In genomic region chr9:46329250-46329648, GRCm38 (mm10) we compare ENCODE assay signal across 8 mouse cellular contexts. TPM values are rescaled to one million over a fixed set of nuclear protein-coding genes. Genes with fewer than 3 reads are reported as not detected.
DNase-seq lines count a peak whose midpoint lies in the region; ATAC-seq lines count a peak whose summit lies in the region.

No protein-coding gene starts in this region.

- DNase-seq in adrenal gland, postnatal 10 days: peak; percentile 40
- no peak for DNase-seq in adrenal gland, adult 8-10 months
- DNase-seq in ZHBTc4 (ENCODE audit: low read depth, low spot score): peak; percentile 83
- DNase-seq in limb, embryonic 10.5 days (ENCODE audit: low spot score): peak; percentile 75
- peak; percentile 75 for DNase-seq in neural tube, embryonic 11.5 days (ENCODE audit: low spot score)
- no peak for DNase-seq in ovary, postnatal 36 days (ENCODE audit: low spot score)
- no peak for DNase-seq in layer of hippocampus, postnatal 10 days (ENCODE audit: low spot score in 2 of 2)

- H3K4me3 ChIP-seq in limb, embryonic 10.5 days: peak overlapping the region; percentile 50
- 0 out of 2 replicates have a peak overlapping the region, but pooled peaks have one; percentile 7 for H3K4me3 ChIP-seq in neural tube, embryonic 11.5 days (ENCODE audit: low read depth, low read length)

- H3K4me1 ChIP-seq in limb, embryonic 10.5 days: peaks cover 35% of the 10 kb centered on the region
- peaks cover 9% of the 10 kb centered on the region for H3K4me1 ChIP-seq in neural tube, embryonic 11.5 days (ENCODE audit: control insufficient read depth, insufficient read depth, low read length)

- 2% methylated on average over 19 of the region's 19 CpGs for WGBS in limb, embryonic 10.5 days
- 1% methylated on average over 19 of the region's 19 CpGs for WGBS in neural tube, embryonic 11.5 days

- H3K27me3 ChIP-seq in limb, embryonic 10.5 days (ENCODE audit: low read depth, poor library complexity, severe bottlenecking): peaks cover 32% of the 10 kb centered on the region
- no peaks in the 10 kb centered on the region for H3K27me3 ChIP-seq in neural tube, embryonic 11.5 days (ENCODE audit: control insufficient read depth, insufficient read depth, low read length)

- peak overlapping the region; percentile 55 for H3K9ac ChIP-seq in neural tube, embryonic 11.5 days (ENCODE audit: low read length)

- peak overlapping the region; percentile 94 for H3K27ac ChIP-seq in limb, embryonic 10.5 days
- peak overlapping the region; percentile 93 for H3K27ac ChIP-seq in neural tube, embryonic 11.5 days (ENCODE audit: low read depth, low read length)

- no peaks in the 10 kb centered on the region for H3K9me3 ChIP-seq in limb, embryonic 10.5 days (replicated peaks)
- H3K9me3 ChIP-seq in neural tube, embryonic 11.5 days (ENCODE audit: control insufficient read depth, low read length): no peaks in the 10 kb centered on the region

- H3K36me3 ChIP-seq in limb, embryonic 10.5 days: no peaks in the 10 kb centered on the region
- no peaks in the 10 kb centered on the region for H3K36me3 ChIP-seq in neural tube, embryonic 11.5 days (ENCODE audit: control insufficient read depth, insufficient read depth, low read length)

- ATAC-seq in granulocyte monocyte progenitor cell, adult 5-6 weeks (replicated peaks; ENCODE audit: poor library complexity, severe bottlenecking): peak; percentile 44; the same call in 1 of the 2 replicates
- peak; percentile 39; the same call in 1 of the 2 replicates for ATAC-seq in neural tube, embryonic 11.5 days (ENCODE audit: insufficient read depth, low FRiP score, low TSS enrichment)

- peak overlapping the region; percentile 43 for H3K4me2 ChIP-seq in neural tube, embryonic 11.5 days (ENCODE audit: low read depth)

RNA-seq across cellular contexts. Expression of gene 4931429L15Rik, which starts 9.5 kb away (rescaled TPM):
- not detected for total RNA-seq in adrenal gland, postnatal 10 days (2021)
- not detected for total RNA-seq in adrenal gland, adult 8-10 months (2022)
- total RNA-seq in granulocyte monocyte progenitor cell, adult 5-6 weeks (2014; fragmentation: Nextera tagmentation): not detected in 2 replicates
- not detected in 2 replicates for total RNA-seq in granulocyte monocyte progenitor cell, adult 5-6 weeks (2017)
- polyA plus RNA-seq in limb, embryonic 10.5 days (2016; fragmentation: Nextera tagmentation; extraction: Ambion mirVana): not detected in 2 replicates
- polyA plus RNA-seq in neural tube, embryonic 11.5 days (2014; fragmentation: Nextera tagmentation; extraction: Ambion mirVana): not detected in 2 replicates
- not detected for total RNA-seq in layer of hippocampus, postnatal 10 days (2021)

RNA-seq across cellular contexts. Expression of gene Bud13, which starts 46.4 kb away (rescaled TPM):
- 10 to 100 TPM in 1 of 2 experiments, 1 to 10 TPM in 1; 9.5 to 10.4 TPM for total RNA-seq in adrenal gland, postnatal 10 days (2021)
- total RNA-seq in adrenal gland, adult 8-10 months (2022): 10 to 100 TPM; 10.4 to 14.9 (median 10.7) TPM
- 22.3 and 28.0 TPM in 2 replicates for total RNA-seq in granulocyte monocyte progenitor cell, adult 5-6 weeks (2014; fragmentation: Nextera tagmentation)
- total RNA-seq in granulocyte monocyte progenitor cell, adult 5-6 weeks (2017): 15.6 and 16.2 TPM in 2 replicates
- 36.6 and 37.4 TPM in 2 replicates for polyA plus RNA-seq in limb, embryonic 10.5 days (2016; fragmentation: Nextera tagmentation; extraction: Ambion mirVana)
- 26.4 and 28.5 TPM in 2 replicates for polyA plus RNA-seq in neural tube, embryonic 11.5 days (2014; fragmentation: Nextera tagmentation; extraction: Ambion mirVana)
- total RNA-seq in layer of hippocampus, postnatal 10 days (2021): 10 to 100 TPM in 1 of 2 experiments, 1 to 10 TPM in 1; 8.9 to 10.1 TPM

RNA-seq across cellular contexts. Expression of gene Zpr1, which starts 56.4 kb away (rescaled TPM):
- total RNA-seq in adrenal gland, postnatal 10 days (2021): 10 to 100 TPM; 28.9 to 35.5 TPM
- total RNA-seq in adrenal gland, adult 8-10 months (2022): 10 to 100 TPM; 42.2 to 44.5 (median 42.9) TPM
- total RNA-seq in granulocyte monocyte progenitor cell, adult 5-6 weeks (2014; fragmentation: Nextera tagmentation): 28.1 and 50.4 TPM in 2 replicates
- 36.1 and 42.8 TPM in 2 replicates for total RNA-seq in granulocyte monocyte progenitor cell, adult 5-6 weeks (2017)
- polyA plus RNA-seq in limb, embryonic 10.5 days (2016; fragmentation: Nextera tagmentation; extraction: Ambion mirVana): 77.1 and 80.9 TPM in 2 replicates
- 60.3 and 67.6 TPM in 2 replicates for polyA plus RNA-seq in neural tube, embryonic 11.5 days (2014; fragmentation: Nextera tagmentation; extraction: Ambion mirVana)
- total RNA-seq in layer of hippocampus, postnatal 10 days (2021): 10 to 100 TPM; 39.1 to 39.3 TPM

Comparison
In these comparisons a context has a peak if more than half of its experiments do, and no peak if none do; other contexts are left out.
1. DNase-seq: peak in adrenal gland, postnatal 10 days (single experiment), ZHBTc4 (single experiment), limb, embryonic 10.5 days (single experiment) and neural tube, embryonic 11.5 days (single experiment); none in adrenal gland, adult 8-10 months (single experiment), ovary, postnatal 36 days (single experiment) and layer of hippocampus, postnatal 10 days (0 of 2).